Mouse (Mus musculus) forebrain, embryonic 11.5 days (tissue): ENCODE measurements around the gene Taok3. TPM values are rescaled to one million over a fixed set of nuclear protein-coding genes. Genes with fewer than 3 reads are reported as not detected.

Experiments used
- ATAC-seq: fragments of 200-750 bp; cut with Nextera tagmentation; replicated peaks from 2 replicates; pipeline ENCODE4 v1.8.0; 2017; ENCODE audit warnings: moderate TSS enrichment; ENCODE audit not compliant: low FRiP score
- DNase-seq: peaks from one replicate; pipeline ENCODE4 v3.0.0-alpha.2; 2017; ENCODE audit warnings: low spot score
- H3K27ac ChIP-seq: fragments of 300-500 bp; sonication (generic); 2 replicates; pipeline ENCODE4 v1.5.1; 2014; ENCODE audit warnings: low read depth, low read length
- H3K27me3 ChIP-seq: fragments of 300-500 bp; sonication (generic); 2 replicates; pipeline ENCODE4 v1.6.1; 2014; ENCODE audit warnings: mild to moderate bottlenecking, low read length, mixed read lengths; ENCODE audit not compliant: control insufficient read depth, insufficient read depth
- H3K36me3 ChIP-seq: fragments of 300-500 bp; sonication (generic); 2 replicates; pipeline ENCODE4 v1.6.1; 2014; ENCODE audit warnings: mild to moderate bottlenecking, low read length, moderate library complexity, mixed read lengths; ENCODE audit not compliant: control insufficient read depth, insufficient read depth
- H3K4me1 ChIP-seq: fragments of 300-500 bp; sonication (generic); replicated peaks from 2 replicates; pipeline ENCODE4 v1.6.1; 2014; ENCODE audit warnings: low read length, mixed read lengths; ENCODE audit not compliant: control insufficient read depth, insufficient read depth
- H3K4me2 ChIP-seq: fragments of 300-500 bp; sonication (generic); 2 replicates; pipeline ENCODE4 v1.6.1; 2014; ENCODE audit warnings: low read depth, mild to moderate bottlenecking, low read length, moderate library complexity, mixed read lengths; ENCODE audit not compliant: severe bottlenecking
- H3K4me3 ChIP-seq: fragments of 300-500 bp; sonication (generic); 2 replicates; pipeline ENCODE4 v1.5.1; 2014; ENCODE audit warnings: low read depth, low read length
- H3K9ac ChIP-seq: fragments of 300-500 bp; sonication (generic); 2 replicates; pipeline ENCODE4 v1.6.1; 2014; ENCODE audit warnings: low read length
- H3K9me3 ChIP-seq: fragments of 300-500 bp; sonication (generic); 2 replicates; pipeline ENCODE4 v1.6.1; 2016; ENCODE audit warnings: low read length, mixed read lengths; ENCODE audit not compliant: control insufficient read depth
- WGBS: fragments of 180-500 bp; shearing (Covaris S2); extraction: QIAGEN DNeasy Blood & Tissue Kit; methylation state at CpG from one replicate; pipeline ENCODE4 v1.1.7; 2014; 5-methylcytosine and 5-hydroxymethylcytosine counted together
- polyA plus RNA-seq: library from polyadenylated mRNA; unstranded; fragments of >200 nt; fragmentation: Nextera tagmentation; extraction: Ambion mirVana; gene quantifications from 2 replicates; pipeline ENCODE4 v1.2.1, GENCODE M21; 2014

Gene Taok3
- polyA plus RNA-seq, 1 experiment from 2014 or later, result 16.9 TPM

DNA sequence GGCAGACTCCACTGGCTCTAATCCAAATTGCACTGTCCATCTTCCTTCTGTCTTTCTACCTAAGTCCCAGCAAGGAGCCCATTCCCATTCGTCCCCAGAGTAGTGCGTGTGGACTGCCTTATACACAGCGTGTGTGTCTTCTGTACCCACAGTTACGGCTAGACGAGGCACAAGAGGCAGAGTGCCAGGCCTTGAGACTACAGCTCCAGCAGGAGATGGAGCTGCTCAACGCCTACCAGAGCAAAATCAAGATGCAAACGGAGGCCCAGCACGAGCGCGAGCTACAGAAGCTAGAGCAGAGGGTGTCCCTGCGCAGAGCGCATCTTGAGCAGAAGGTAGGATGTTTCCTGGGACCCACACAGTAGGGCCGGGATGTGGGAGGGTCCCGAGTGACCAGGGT lies 152.0 kb downstream of the Taok3 start:
- Histone ChIP-seq H3K27ac (no peak overlapping the region), H3K4me2 (no peak overlapping the region), H3K4me1 (no peaks in the 10 kb centered on the region), H3K27me3 (no peaks in the 10 kb centered on the region), H3K9ac (no peak overlapping the region), H3K9me3 (no peaks in the 10 kb centered on the region), H3K4me3 (no peak overlapping the region), H3K36me3 (no peaks in the 10 kb centered on the region)
- DNase-seq (no peak), ATAC-seq (no peak)
- 90% methylated on average over 14 of the region's 14 CpGs for WGBS

DNA sequence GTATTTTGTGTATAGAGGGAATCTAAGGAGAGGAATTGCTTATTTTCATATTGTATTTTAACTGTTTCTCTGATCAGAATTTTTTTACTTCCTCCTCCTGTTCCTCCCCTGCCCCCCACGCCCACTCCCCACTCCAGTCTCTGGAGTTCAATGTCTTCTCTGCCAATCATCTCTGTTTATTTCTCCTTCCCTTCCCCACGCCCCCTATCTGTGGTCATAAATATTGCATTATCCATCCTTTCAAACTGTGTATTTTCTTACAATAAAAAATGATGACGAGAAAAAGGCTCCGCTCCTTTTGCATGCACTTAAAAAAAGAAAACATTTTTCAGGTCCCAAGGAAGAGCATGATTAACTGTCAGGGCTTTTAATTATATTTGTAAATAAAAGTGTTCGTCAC lies 154.9 kb downstream of the Taok3 start:
- no peak overlapping the region for H3K4me2 ChIP-seq
- H3K9ac ChIP-seq, result no peak overlapping the region
- H3K9me3 ChIP-seq, result no peaks in the 10 kb centered on the region
- DNase-seq (no peak), ATAC-seq (no peak)
- no peaks in the 10 kb centered on the region for H3K4me1 ChIP-seq
- no peak overlapping the region for H3K4me3 ChIP-seq
- no peaks in the 10 kb centered on the region for H3K36me3 ChIP-seq
- 74% methylated on average over 5 of the region's 5 CpGs for WGBS
- H3K27me3 ChIP-seq, result no peaks in the 10 kb centered on the region
- no peak overlapping the region for H3K27ac ChIP-seq

DNA sequence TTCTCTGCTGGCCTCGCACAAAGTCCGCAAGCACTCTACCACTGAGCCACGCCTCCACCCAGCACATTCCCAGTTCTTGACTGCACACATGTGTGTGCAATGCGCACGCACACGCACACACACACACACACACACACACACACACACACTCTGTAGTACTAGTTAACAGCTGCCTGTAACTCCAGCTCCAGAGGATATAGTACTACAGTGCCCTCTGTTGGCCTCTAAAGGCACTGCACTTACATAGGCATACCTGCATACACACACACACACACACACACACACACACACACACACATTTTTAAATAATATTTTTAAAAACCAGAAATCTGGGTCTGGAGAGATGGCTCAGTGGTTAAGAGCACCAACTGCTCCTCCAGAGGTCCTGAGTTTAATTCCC lies 157.9 kb downstream of the Taok3 start:
- WGBS, result 98% methylated on average over 6 of the region's 6 CpGs
- H3K36me3 ChIP-seq, result no peaks in the 10 kb centered on the region; the same call in 1 of the 2 replicates
- no peak for ATAC-seq

DNA sequence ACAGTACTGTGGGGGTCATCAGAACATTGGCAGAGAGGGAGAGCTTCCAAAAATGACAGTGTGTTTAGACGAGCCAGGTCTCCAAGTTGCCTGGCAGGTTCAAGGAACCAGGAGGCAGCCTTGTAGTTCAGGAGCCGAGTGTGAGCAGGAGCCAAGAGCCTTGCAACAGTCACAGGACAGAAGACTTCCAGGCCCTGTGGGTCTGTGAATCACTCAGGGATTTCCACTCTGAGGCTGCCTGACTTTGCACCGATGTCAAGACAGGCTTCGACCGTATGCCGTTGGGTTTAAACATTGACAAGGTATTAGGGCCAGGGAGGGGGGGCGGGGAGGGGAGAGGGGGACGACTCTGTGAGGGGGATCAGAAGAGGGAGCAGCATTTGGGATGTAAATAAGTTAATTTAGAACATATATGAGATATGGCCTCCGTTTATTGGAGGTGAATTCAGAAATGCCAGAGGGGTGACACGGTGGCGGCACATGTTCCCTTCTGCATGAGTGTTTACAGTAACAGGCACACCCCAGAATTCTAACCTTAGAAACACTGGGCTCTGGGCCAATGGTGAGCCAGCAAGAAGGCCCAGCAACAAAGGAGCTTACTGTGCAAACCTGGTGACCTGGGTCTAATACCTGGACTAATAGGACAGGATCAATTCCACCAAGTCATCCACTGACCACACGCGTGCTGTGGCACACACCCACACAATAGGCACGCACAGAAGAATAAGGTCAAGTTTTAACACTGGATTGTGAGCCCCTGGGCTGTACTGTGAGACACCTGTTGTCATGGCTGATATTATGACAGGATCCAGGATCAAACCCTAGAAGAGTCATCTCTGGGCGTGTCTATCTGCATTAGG lies 159.1 kb downstream of the Taok3 start:
- Histone ChIP-seq H3K27me3 (no peaks in the 10 kb centered on the region), H3K4me2 (no peak overlapping the region), H3K27ac (no peak overlapping the region), H3K9me3 (no peaks in the 10 kb centered on the region), H3K4me3 (no peak overlapping the region), H3K4me1 (no peaks in the 10 kb centered on the region), H3K36me3 (no peaks in the 10 kb centered on the region; the same call in 1 of the 2 replicates), H3K9ac (no peak overlapping the region)
- DNase-seq (no peak), ATAC-seq (no peak)
- 90% methylated on average over 15 of the region's 15 CpGs for WGBS

More for the DNA sequence above, 157.9 kb downstream of the Taok3 start:
- H3K4me2 ChIP-seq, result no peak overlapping the region
- H3K4me1 ChIP-seq, result no peaks in the 10 kb centered on the region
- no peak overlapping the region for H3K9ac ChIP-seq
- DNase-seq, result no peak
- no peaks in the 10 kb centered on the region for H3K27me3 ChIP-seq
- H3K4me3 ChIP-seq, result no peak overlapping the region
- H3K27ac ChIP-seq, result no peak overlapping the region
- H3K9me3 ChIP-seq, result no peaks in the 10 kb centered on the region

DNA sequence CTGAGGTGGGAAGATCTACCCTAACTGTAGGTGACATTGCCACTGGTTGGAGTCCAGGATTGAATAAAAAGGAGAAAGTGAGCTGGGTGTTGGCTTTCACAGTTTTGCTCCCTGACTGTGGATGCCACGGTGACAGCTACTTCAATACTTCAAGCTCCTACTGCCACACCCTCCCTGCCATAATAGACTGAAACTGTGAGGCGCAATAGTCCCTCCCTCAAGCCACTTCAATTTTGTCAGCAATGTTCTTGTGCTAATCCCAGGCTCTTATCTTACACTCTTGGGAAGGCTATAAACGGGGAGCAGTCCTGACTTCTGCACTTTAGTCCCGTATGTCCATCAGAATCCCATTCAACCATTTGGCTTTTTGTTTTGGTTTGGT lies 159.7 kb downstream of the Taok3 start:
- no peak for DNase-seq
- Histone ChIP-seq H3K27me3 (no peaks in the 10 kb centered on the region), H3K9me3 (no peaks in the 10 kb centered on the region), H3K4me3 (no peak overlapping the region), H3K4me2 (no peak overlapping the region), H3K4me1 (peaks cover 2% of the 10 kb centered on the region; the same call in 1 of the 2 replicates), H3K9ac (no peak overlapping the region), H3K27ac (no peak overlapping the region), H3K36me3 (peaks cover 2% of the 10 kb centered on the region; the same call in 1 of the 2 replicates)
- WGBS, result 83% methylated on average over 4 of the region's 4 CpGs
- ATAC-seq, result no peak

DNA sequence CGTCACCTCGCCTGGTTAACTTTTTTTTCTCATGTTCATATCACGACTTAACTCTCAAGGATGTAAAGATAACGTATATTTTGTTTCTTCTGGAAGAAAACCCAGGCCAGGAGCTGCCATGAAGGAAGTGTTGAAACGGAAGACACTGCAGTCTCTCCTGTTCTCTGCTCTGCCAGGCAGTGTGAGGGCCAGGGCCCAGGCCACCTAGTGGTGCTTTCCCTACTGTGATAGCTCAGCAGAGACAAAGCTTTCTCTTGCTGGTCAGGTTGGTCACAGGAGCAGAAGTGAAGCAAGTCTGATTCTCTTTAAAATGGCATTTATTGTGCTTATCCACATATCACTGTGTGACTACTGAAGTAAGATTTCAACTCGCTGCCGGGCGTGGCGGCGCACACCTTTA lies 161.6 kb downstream of the Taok3 start:
- ATAC-seq, result no peak
- Histone ChIP-seq H3K9me3 (no peaks in the 10 kb centered on the region), H3K27ac (no peak overlapping the region), H3K4me3 (no peak overlapping the region), H3K9ac (no peak overlapping the region), H3K4me2 (no peak overlapping the region), H3K4me1 (peaks cover 8% of the 10 kb centered on the region), H3K36me3 (peaks cover 3% of the 10 kb centered on the region; the same call in 1 of the 2 replicates), H3K27me3 (no peaks in the 10 kb centered on the region)
- no peak for DNase-seq
- 95% methylated on average over 10 of the region's 10 CpGs for WGBS

DNA sequence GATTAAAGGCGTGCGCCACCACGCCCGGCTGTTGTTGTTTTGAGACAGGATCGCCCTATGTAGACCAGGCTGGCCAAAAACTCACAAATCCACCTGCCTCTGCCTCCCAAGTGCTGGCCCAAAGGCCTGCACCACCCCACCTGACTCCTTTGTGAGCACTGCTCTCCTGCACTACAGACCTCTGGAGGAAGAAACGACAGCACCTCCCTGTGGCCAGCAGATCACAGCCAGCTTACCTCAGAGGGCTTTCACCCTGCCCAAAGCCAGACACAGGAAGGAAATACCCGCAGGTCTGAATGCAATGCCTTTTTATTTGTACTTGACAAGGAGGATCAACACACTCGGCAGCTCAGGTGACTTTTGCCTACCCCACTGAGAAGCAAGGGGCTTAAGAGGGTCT lies 162.4 kb downstream of the Taok3 start:
- H3K27me3 ChIP-seq, result no peaks in the 10 kb centered on the region
- H3K9ac ChIP-seq, result no peak overlapping the region
- no peaks in the 10 kb centered on the region for H3K9me3 ChIP-seq
- DNase-seq, result no peak
- H3K4me3 ChIP-seq, result no peak overlapping the region
- H3K27ac ChIP-seq, result no peak overlapping the region
- no peak overlapping the region for H3K4me2 ChIP-seq
- H3K36me3 ChIP-seq, result peaks cover 3% of the 10 kb centered on the region; the same call in 1 of the 2 replicates
- 93% methylated on average over 8 of the region's 8 CpGs for WGBS
- H3K4me1 ChIP-seq, result peaks cover 8% of the 10 kb centered on the region
- no peak for ATAC-seq

DNA sequence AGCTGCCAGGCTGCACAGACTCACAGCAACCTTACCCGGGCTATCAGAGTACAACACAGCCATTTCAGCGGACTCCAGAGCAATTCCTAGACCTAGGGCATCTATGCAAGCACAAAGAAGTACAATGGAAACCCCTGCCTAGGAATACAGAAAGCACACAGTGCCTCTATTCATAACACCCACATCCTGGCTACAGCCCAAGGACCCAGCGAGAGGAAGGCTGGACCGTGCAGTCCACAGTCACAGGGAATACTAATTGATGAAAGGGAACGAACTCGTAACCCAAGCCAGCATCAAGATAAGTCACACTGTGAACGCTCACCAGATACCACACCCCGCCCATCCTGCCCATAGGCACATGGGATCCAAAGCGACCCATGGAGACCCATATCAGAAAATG lies 164.1 kb downstream of the Taok3 start:
- WGBS, result 80% methylated on average over 9 of the region's 9 CpGs
- no peaks in the 10 kb centered on the region for H3K9me3 ChIP-seq
- H3K4me2 ChIP-seq, result no peak overlapping the region
- peaks cover 3% of the 10 kb centered on the region; the same call in 1 of the 2 replicates for H3K36me3 ChIP-seq
- H3K4me1 ChIP-seq, result peaks cover 11% of the 10 kb centered on the region
- H3K4me3 ChIP-seq, result no peak overlapping the region
- DNase-seq (no peak), ATAC-seq (no peak)
- no peaks in the 10 kb centered on the region; the same call in 1 of the 2 replicates for H3K27me3 ChIP-seq
- H3K27ac ChIP-seq, result no peak overlapping the region
- H3K9ac ChIP-seq, result no peak overlapping the region

DNA sequence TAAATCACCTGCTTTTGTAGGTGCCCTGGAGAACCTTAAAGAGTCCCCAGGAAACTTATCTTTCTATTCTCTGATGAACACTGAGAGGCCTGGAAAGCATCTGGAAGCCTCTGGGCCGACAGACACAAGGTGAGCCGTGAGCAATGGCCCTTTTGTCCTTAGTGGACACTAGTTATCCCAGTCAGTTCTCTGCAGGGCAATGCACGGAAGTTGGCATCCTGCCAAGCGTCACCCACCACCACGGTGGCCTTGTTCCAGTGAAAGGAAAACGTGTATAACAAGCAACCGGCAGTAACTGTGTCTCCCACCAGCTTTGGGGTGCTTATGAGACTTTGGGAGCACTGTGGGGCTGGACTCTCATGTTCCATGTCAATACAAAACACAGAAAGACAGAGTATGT lies 164.8 kb downstream of the Taok3 start:
- no peak overlapping the region for H3K4me2 ChIP-seq
- H3K27ac ChIP-seq, result no peak overlapping the region
- 80% methylated on average over 7 of the region's 7 CpGs for WGBS
- H3K4me3 ChIP-seq, result no peak overlapping the region
- ATAC-seq, result no peak
- H3K9ac ChIP-seq, result no peak overlapping the region
- DNase-seq, result no peak
- H3K36me3 ChIP-seq, result peaks cover 3% of the 10 kb centered on the region; the same call in 1 of the 2 replicates
- H3K27me3 ChIP-seq, result no peaks in the 10 kb centered on the region; the same call in 1 of the 2 replicates
- peaks cover 11% of the 10 kb centered on the region for H3K4me1 ChIP-seq
- H3K9me3 ChIP-seq, result no peaks in the 10 kb centered on the region
